Mouse (Mus musculus): ENCODE measurements around the gene Ceacam15.
"Not testable (repeated sequence)": the region's sequence is repeated elsewhere in the genome, so short reads cannot be mapped to it uniquely, and the experiment has no call there.

GRCm38 (mm10) chr7:16643106-16643505 is 32.4 kb downstream of the Ceacam15 start:
- not testable (repeated sequence) for TF ChIP-seq CTCF (IDR thresholded peaks at IDR 0.05; ENCODE audit: borderline replicate concordance, insufficient read depth, low read depth, low read length); POLR2A (IDR thresholded peaks at IDR 0.05; ENCODE audit: borderline replicate concordance, insufficient read depth, low read length)

All from cerebellum, adult 2 months (tissue).